Mouse (Mus musculus) olfactory bulb, adult 2 months (tissue): ENCODE data around the gene Gm10234. TPM values are rescaled to one million over a fixed set of nuclear protein-coding genes. Genes with fewer than 3 reads are reported as not detected.

Experiments used
- H3K27ac ChIP-seq: fragments of 200-500 bp; 2 replicates; pipeline ENCODE4 v1.5.1; 2012; ENCODE audit warnings: low read depth, low read length; ENCODE audit not compliant: insufficient read depth
- H3K4me1 ChIP-seq: fragments of 200-500 bp; 2 replicates; pipeline ENCODE4 v1.6.1; 2012; ENCODE audit warnings: low read length; ENCODE audit not compliant: control insufficient read depth, insufficient read depth
- H3K4me3 ChIP-seq: fragments of 200-500 bp; 2 replicates; pipeline ENCODE4 v1.5.1; 2012; ENCODE audit warnings: mild to moderate bottlenecking, low read depth, low read length, moderate library complexity; ENCODE audit not compliant: insufficient read depth
- CTCF ChIP-seq: fragments of 200-500 bp; IDR thresholded peaks from 2 replicates; pipeline ENCODE4 v1.5.1; 2012; ENCODE audit warnings: low read depth, mild to moderate bottlenecking, low read length, moderate library complexity; ENCODE audit not compliant: insufficient read depth
- POLR2A ChIP-seq: fragments of 200-500 bp; IDR thresholded peaks from 2 replicates; pipeline ENCODE4 v1.6.1; 2012; ENCODE audit warnings: mild to moderate bottlenecking, low read depth, low read length, moderate library complexity; ENCODE audit not compliant: insufficient read depth
- WGBS: fragments of 180-500 bp; shearing (Covaris S2); methylation state at CpG from one replicate; pipeline ENCODE4 v1.1.7; 2018; 5-methylcytosine and 5-hydroxymethylcytosine counted together
- polyA plus RNA-seq: library from polyadenylated mRNA; stranded (reverse); fragments of >200 nt; gene quantifications from 2 replicates; pipeline ENCODE4 v1.2.4, GENCODE M21; 2012; ENCODE audit warnings: low replicate concordance; ENCODE audit not compliant: missing spikeins, insufficient read depth, insufficient read length

Gene Gm10234
- polyA plus RNA-seq, 1 experiment = not detected

- Histone ChIP-seq H3K4me3 (no peak overlapping the region), H3K27ac (no peak overlapping the region), H3K4me1 (no peaks in the 10 kb centered on the region)
- WGBS = 83% methylated on average over 5 of the region's 5 CpGs
- TF ChIP-seq CTCF = no peak
- no peak for TF ChIP-seq POLR2A
These were observed 40.8 kb downstream of the Gm10234 start for GRCm38 (mm10) chr6:95362707-95363106.

DNA sequence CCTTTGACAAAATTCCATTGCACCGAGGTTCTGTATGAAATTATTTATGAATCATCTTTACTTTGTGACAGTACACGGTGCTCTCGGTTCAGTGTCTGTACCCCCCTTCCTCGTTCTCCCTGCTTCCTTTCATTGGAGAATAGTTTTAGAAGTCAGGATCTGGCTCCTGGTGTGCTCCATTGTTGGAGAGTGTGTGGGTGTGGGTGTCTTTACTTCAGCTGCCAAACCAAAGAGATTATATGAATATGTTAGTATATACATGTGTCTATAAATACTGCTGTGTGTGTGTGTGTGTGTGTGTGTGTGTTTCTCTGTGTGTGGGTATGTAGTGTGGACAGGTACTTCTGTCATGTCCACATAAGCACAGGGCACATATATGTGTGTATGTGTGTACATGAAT is 49.9 kb downstream of the Gm10234 start:
- 69% methylated on average over 4 of the region's 4 CpGs for WGBS
- no peak overlapping the region for H3K27ac ChIP-seq
- H3K4me3 ChIP-seq = no peak overlapping the region
- H3K4me1 ChIP-seq = no peaks in the 10 kb centered on the region
- TF ChIP-seq CTCF = no peak
- TF ChIP-seq POLR2A = no peak

Other genes with a start within 250 kb of the Gm10234 start
- gene Kbtbd8, start 204.9 kb upstream of the Gm10234 start, polyA plus RNA-seq = not detected in 2 replicates